Mouse (Mus musculus) spleen, adult 2 months (tissue): Measurements from ENCODE around the gene Grm3. TPM values are rescaled to one million over a fixed set of nuclear protein-coding genes. Genes with fewer than 3 reads are reported as not detected.

Experiments
- DNase-seq, 2 experiments: peaks; one replicate each; pipeline versions ENCODE4 v3.0.0 to v3.0.0-alpha.2; 2012 to 2021; ENCODE audit warnings: low spot score in 2 of 2, low read depth in 1 of 2
- H3K27ac ChIP-seq: fragments of 200-500 bp; 2 replicates; pipeline ENCODE4 v1.5.1; 2012; ENCODE audit warnings: low read length, inconsistent platforms; ENCODE audit not compliant: insufficient read depth
- H3K27me3 ChIP-seq: fragments of 200-500 bp; 2 replicates; pipeline ENCODE4 v1.6.1; 2012; ENCODE audit warnings: mild to moderate bottlenecking, moderate library complexity, low read length, inconsistent platforms; ENCODE audit not compliant: control insufficient read depth, insufficient read depth
- H3K36me3 ChIP-seq: fragments of 200-500 bp; 2 replicates; pipeline ENCODE4 v1.6.1; 2012; ENCODE audit warnings: mild to moderate bottlenecking, low read length, inconsistent platforms; ENCODE audit not compliant: control insufficient read depth, insufficient read depth
- H3K4me1 ChIP-seq: fragments of 200-500 bp; 2 replicates; pipeline ENCODE4 v1.6.1; 2011; ENCODE audit warnings: inconsistent platforms; ENCODE audit not compliant: control insufficient read depth, insufficient read depth, insufficient read length
- H3K4me3 ChIP-seq: fragments of 200-500 bp; 2 replicates; pipeline ENCODE4 v1.5.1; 2011; ENCODE audit warnings: mild to moderate bottlenecking, inconsistent platforms; ENCODE audit not compliant: insufficient read depth, insufficient read length; ENCODE audit errors: extremely low read depth
- CTCF ChIP-seq: fragments of 200-500 bp; IDR thresholded peaks from 2 replicates; pipeline ENCODE4 v1.5.1; 2011; ENCODE audit warnings: mild to moderate bottlenecking, inconsistent platforms; ENCODE audit not compliant: insufficient read depth, insufficient read length, insufficient replicate concordance; ENCODE audit errors: extremely low read depth
- POLR2A ChIP-seq: fragments of 200-500 bp; IDR thresholded peaks from 2 replicates; pipeline ENCODE4 v1.6.1; 2011; ENCODE audit warnings: low read depth, low read length, inconsistent platforms
- WGBS: fragments of 180-500 bp; shearing (Covaris S2); methylation state at CpG from one replicate; pipeline ENCODE4 v1.1.7; 2018; 5-methylcytosine and 5-hydroxymethylcytosine counted together
- polyA plus RNA-seq: library from polyadenylated mRNA; depleted of rRNA; stranded (reverse); fragments of >200 nt; gene quantifications from 2 replicates; pipeline ENCODE4 v1.2.3, GENCODE M21; 2012

The Grm3 gene
- polyA plus RNA-seq, 1 experiment: not detected

- Histone ChIP-seq H3K4me3 (no peak overlapping the region), H3K27ac (no peak overlapping the region), H3K27me3 (no peaks in the 10 kb centered on the region), H3K36me3 (no peaks in the 10 kb centered on the region), H3K4me1 (no peaks in the 10 kb centered on the region)
- WGBS: 47% methylated on average over 8 of the region's 8 CpGs
- TF ChIP-seq POLR2A (no peak), CTCF (no peak)
- DNase-seq: no peak
Measured at GRCm38 (mm10) chr5:9540822-9541557, 184.0 kb downstream of the Grm3 start.

GRCm38 (mm10) chr5:9525507-9525906 lies 199.5 kb downstream of the Grm3 start:
- WGBS: 72% methylated on average over 4 of the region's 4 CpGs
- no peak for DNase-seq
- TF ChIP-seq POLR2A (no peak), CTCF (no peak)
- no peak overlapping the region for H3K4me3 ChIP-seq
- no peaks in the 10 kb centered on the region for H3K36me3 ChIP-seq
- H3K27ac ChIP-seq: no peak overlapping the region
- no peaks in the 10 kb centered on the region for H3K27me3 ChIP-seq
- H3K4me1 ChIP-seq: no peaks in the 10 kb centered on the region

- Histone ChIP-seq H3K4me3 (no peak overlapping the region), H3K36me3 (no peaks in the 10 kb centered on the region), H3K4me1 (no peaks in the 10 kb centered on the region), H3K27ac (no peak overlapping the region), H3K27me3 (no peaks in the 10 kb centered on the region)
- no peak for DNase-seq
- 80% methylated on average over 1 of the region's 1 CpGs for WGBS
- TF ChIP-seq CTCF: no peak
- TF ChIP-seq POLR2A: no peak
Measured at GRCm38 (mm10) chr5:9511027-9511426, 213.9 kb downstream of the Grm3 start.

- Histone ChIP-seq H3K4me1 (no peaks in the 10 kb centered on the region), H3K27me3 (no peaks in the 10 kb centered on the region), H3K27ac (no peak overlapping the region), H3K4me3 (no peak overlapping the region), H3K36me3 (no peaks in the 10 kb centered on the region)
- TF ChIP-seq POLR2A (no peak), CTCF (no peak)
- DNase-seq: no peak
- WGBS: 69% methylated on average over 4 of the region's 4 CpGs
Measured at GRCm38 (mm10) chr5:9497235-9497634, 227.7 kb downstream of the Grm3 start.

GRCm38 (mm10) chr5:9495456-9495855 lies 229.5 kb downstream of the Grm3 start:
- no peaks in the 10 kb centered on the region for H3K27me3 ChIP-seq
- no peak for DNase-seq
- H3K36me3 ChIP-seq: no peaks in the 10 kb centered on the region
- WGBS: 36% methylated on average over 5 of the region's 5 CpGs
- no peak overlapping the region for H3K4me3 ChIP-seq
- no peak for TF ChIP-seq POLR2A
- no peak for TF ChIP-seq CTCF
- no peak overlapping the region for H3K27ac ChIP-seq
- no peaks in the 10 kb centered on the region for H3K4me1 ChIP-seq

GRCm38 (mm10) chr5:9477587-9477986 lies 247.4 kb downstream of the Grm3 start:
- TF ChIP-seq POLR2A: no peak
- no peak for TF ChIP-seq CTCF
- no peaks in the 10 kb centered on the region for H3K4me1 ChIP-seq
- WGBS: 87% methylated on average over 3 of the region's 3 CpGs

GRCm38 (mm10) chr5:9453298-9453697 lies 271.7 kb downstream of the Grm3 start:
- no peak for DNase-seq
- Histone ChIP-seq H3K4me3 (no peak overlapping the region), H3K27ac (no peak overlapping the region), H3K4me1 (no peaks in the 10 kb centered on the region), H3K27me3 (no peaks in the 10 kb centered on the region), H3K36me3 (no peaks in the 10 kb centered on the region)
- 88% methylated on average over 2 of the region's 2 CpGs for WGBS
- TF ChIP-seq CTCF: no peak
- no peak for TF ChIP-seq POLR2A

More at GRCm38 (mm10) chr5:9477587-9477986, 247.4 kb downstream of the Grm3 start:
- DNase-seq: no peak
- no peak overlapping the region for H3K27ac ChIP-seq
- H3K4me3 ChIP-seq: no peak overlapping the region
- H3K27me3 ChIP-seq: no peaks in the 10 kb centered on the region
- H3K36me3 ChIP-seq: no peaks in the 10 kb centered on the region
